Mouse (Mus musculus) liver, adult 2 months (tissue): ENCODE measurements around the gene Zfp804a. TPM values are rescaled to one million over a fixed set of nuclear protein-coding genes. Genes with fewer than 3 reads are reported as not detected.

Source experiments
- DNase-seq: peaks from one replicate; pipeline ENCODE4 v3.0.0-alpha.2; 2011; ENCODE audit warnings: low read depth, low spot score; ENCODE audit errors: extremely low read depth
- H3K27ac ChIP-seq: fragments of 200-500 bp; replicated peaks from 2 replicates; pipeline ENCODE4 v1.5.1; 2012; ENCODE audit warnings: low read depth, mild to moderate bottlenecking, control low read depth, inconsistent platforms, low read length; ENCODE audit not compliant: insufficient read depth
- H3K27me3 ChIP-seq: fragments of 200-500 bp; 2 replicates; pipeline ENCODE4 v1.6.1; 2012; ENCODE audit warnings: mild to moderate bottlenecking, moderate library complexity, low read length, inconsistent platforms; ENCODE audit not compliant: control insufficient read depth, insufficient read depth
- H3K36me3 ChIP-seq: fragments of 200-500 bp; 2 replicates; pipeline ENCODE4 v1.6.1; 2012; ENCODE audit warnings: low read length, inconsistent platforms; ENCODE audit not compliant: control insufficient read depth, insufficient read depth
- H3K4me1 ChIP-seq: fragments of 200-500 bp; 2 replicates; pipeline ENCODE4 v1.6.1; 2011; ENCODE audit warnings: low read length; ENCODE audit not compliant: control insufficient read depth, insufficient read depth
- H3K4me3 ChIP-seq: fragments of 200-500 bp; 2 replicates; pipeline ENCODE4 v1.5.1; 2011; ENCODE audit warnings: low read depth, mild to moderate bottlenecking, control low read depth, low read length, moderate library complexity; ENCODE audit not compliant: insufficient read depth
- H3K79me2 ChIP-seq: fragments of 200-500 bp; 2 replicates; pipeline ENCODE4 v1.6.1; 2012; ENCODE audit warnings: inconsistent platforms, mild to moderate bottlenecking, low read length, moderate library complexity; ENCODE audit not compliant: control insufficient read depth, insufficient read depth
- H3K9ac ChIP-seq: fragments of 200-500 bp; 2 replicates; pipeline ENCODE4 v1.6.1; 2012; ENCODE audit warnings: low read depth, mild to moderate bottlenecking, control low read depth, inconsistent platforms, low read length
- CTCF ChIP-seq: fragments of 200-500 bp; IDR thresholded peaks from 2 replicates; pipeline ENCODE4 v1.5.1; 2011; ENCODE audit warnings: low read depth, low read length, control low read depth
- POLR2A ChIP-seq: fragments of 200-500 bp; IDR thresholded peaks from 2 replicates; pipeline ENCODE4 v1.6.1; 2011; ENCODE audit warnings: low read length, control low read depth; ENCODE audit not compliant: insufficient read depth; ENCODE audit errors: extremely low read depth
- WGBS: fragments of 180-500 bp; shearing (Covaris S2); methylation state at CpG from one replicate; pipeline ENCODE4 v1.1.7; 2018; 5-methylcytosine and 5-hydroxymethylcytosine counted together
- polyA plus RNA-seq: library from polyadenylated mRNA; depleted of rRNA; stranded (reverse); fragments of >200 nt; gene quantifications from 2 replicates; pipeline ENCODE4 v1.2.3, GENCODE M21; 2012
- total RNA-seq: library from RNA; depleted of rRNA; stranded (reverse); fragments of >200 nt; gene quantifications from 2 replicates; pipeline ENCODE4 v1.2.3, GENCODE M21; 2014

Zfp804a gene
- total and polyA plus RNA-seq, 2 experiments, result not detected

DNA sequence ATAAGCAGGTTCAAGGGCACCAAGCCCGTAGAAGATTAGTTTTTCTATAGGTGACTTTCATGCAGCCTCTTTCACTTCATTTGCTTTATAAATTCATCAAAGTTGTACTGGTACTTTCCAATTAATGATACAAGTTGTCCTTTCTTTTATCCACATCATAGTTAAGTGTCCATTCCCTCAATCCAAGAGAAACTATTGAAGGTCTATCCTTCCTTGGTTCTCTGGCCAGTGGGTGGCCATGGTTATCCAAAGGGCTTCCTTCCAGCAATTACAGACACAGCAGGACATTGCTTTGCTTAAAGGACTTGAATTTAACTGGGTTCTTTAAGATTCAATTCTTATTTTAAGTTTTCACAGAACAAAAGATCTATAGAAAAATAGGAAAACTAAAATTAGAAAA is 158.9 kb downstream of the Zfp804a start:
- no peaks in the 10 kb centered on the region for H3K27me3 ChIP-seq
- H3K4me3 ChIP-seq, result no peak overlapping the region
- H3K36me3 ChIP-seq, result no peaks in the 10 kb centered on the region
- no peaks in the 10 kb centered on the region for H3K4me1 ChIP-seq
- no peak for DNase-seq
- TF ChIP-seq POLR2A (no peak), CTCF (no peak)
- H3K79me2 ChIP-seq, result no peaks in the 10 kb centered on the region
- 90% methylated on average over 1 of the region's 1 CpGs for WGBS
- no peak overlapping the region for H3K27ac ChIP-seq
- H3K9ac ChIP-seq, result no peak overlapping the region

DNA sequence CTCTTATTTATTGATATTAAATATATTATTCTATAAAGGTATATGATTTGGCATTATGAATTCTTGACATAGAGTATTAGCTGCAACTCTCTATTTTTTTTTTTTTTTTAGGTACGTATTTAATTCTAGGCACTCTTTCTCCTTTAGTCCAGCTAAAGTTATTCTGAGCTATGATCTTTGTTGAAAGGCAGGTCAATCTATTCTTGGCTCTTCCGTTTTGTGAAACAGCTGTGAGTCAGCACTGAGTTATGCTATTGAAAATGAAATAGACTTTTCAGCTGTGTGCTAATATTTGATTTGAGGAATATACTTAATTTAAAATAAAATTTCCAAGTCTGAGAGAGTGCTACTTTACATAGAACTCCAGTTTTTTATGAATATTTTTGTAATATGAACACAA is 164.9 kb downstream of the Zfp804a start:
- DNase-seq, result no peak
- no peak overlapping the region for H3K27ac ChIP-seq
- TF ChIP-seq CTCF (no peak), POLR2A (no peak)
- 76% methylated on average over 2 of the region's 2 CpGs for WGBS
- no peak overlapping the region for H3K4me3 ChIP-seq
- H3K79me2 ChIP-seq, result no peaks in the 10 kb centered on the region
- no peaks in the 10 kb centered on the region for H3K27me3 ChIP-seq
- no peaks in the 10 kb centered on the region for H3K4me1 ChIP-seq
- H3K36me3 ChIP-seq, result no peaks in the 10 kb centered on the region
- no peak overlapping the region for H3K9ac ChIP-seq

DNA sequence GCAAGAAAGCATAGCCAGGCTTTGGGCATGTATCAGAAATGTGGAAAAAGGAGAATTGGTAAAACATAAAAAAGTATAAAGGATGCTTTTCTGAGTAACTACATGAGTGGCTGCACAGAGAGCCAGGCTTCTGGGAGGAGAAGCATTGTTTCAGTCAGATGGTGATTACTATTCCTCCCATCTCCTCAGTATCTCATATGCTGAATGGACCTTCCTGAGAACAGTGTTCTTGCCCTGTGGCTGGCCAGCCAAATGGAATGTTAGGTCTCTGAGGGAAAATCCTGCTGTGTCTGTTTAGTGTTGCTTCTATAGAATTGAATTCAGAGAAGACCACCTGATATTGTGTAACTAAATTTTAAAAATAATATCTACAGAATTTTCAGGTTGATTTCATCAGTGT is 193.0 kb downstream of the Zfp804a start:
- no peak for DNase-seq
- TF ChIP-seq POLR2A (no peak), CTCF (no peak)
- Histone ChIP-seq H3K9ac (no peak overlapping the region), H3K27ac (no peak overlapping the region), H3K79me2 (no peaks in the 10 kb centered on the region), H3K27me3 (no peaks in the 10 kb centered on the region), H3K4me3 (no peak overlapping the region), H3K36me3 (no peaks in the 10 kb centered on the region), H3K4me1 (no peaks in the 10 kb centered on the region)

DNA sequence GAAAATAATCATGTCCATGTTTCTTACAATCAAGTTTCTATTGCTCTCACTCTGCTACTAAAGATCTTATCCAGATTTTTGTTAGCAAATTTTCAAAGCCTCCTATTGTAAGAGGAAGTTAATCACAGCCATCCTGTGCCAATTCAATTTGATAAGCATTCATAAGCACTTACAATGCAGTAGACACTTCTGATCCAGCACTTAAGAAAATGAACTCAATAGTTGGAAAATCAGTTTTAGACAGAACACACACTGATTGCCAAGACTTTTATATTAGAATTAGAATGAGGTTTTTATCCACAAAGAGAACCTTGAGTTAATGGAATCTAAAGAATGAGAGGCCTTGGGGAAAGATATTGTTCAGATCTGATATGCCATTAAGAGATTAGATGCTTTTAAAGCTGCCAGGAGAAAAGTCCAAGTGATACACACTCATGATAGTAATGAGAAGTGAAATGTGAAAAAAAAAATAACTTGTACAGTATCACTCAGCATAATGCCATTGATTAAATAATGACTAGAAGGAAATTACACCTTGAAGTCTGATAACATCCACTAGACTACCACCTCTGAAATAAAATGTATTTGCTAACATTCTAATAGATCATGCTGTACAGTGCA is 194.0 kb downstream of the Zfp804a start:
- Histone ChIP-seq H3K36me3 (no peaks in the 10 kb centered on the region), H3K79me2 (no peaks in the 10 kb centered on the region), H3K4me1 (no peaks in the 10 kb centered on the region), H3K27ac (no peak overlapping the region), H3K4me3 (no peak overlapping the region), H3K9ac (no peak overlapping the region), H3K27me3 (no peaks in the 10 kb centered on the region)
- TF ChIP-seq POLR2A, result no peak
- no peak for TF ChIP-seq CTCF
- no peak for DNase-seq

GRCm38 (mm10) chr2:82253382-82253781 is 200.4 kb downstream of the Zfp804a start:
- WGBS, result 73% methylated on average over 5 of the region's 5 CpGs
- no peak for DNase-seq
- H3K4me1 ChIP-seq, result no peaks in the 10 kb centered on the region
- H3K79me2 ChIP-seq, result no peaks in the 10 kb centered on the region
- H3K27ac ChIP-seq, result no peak overlapping the region
- TF ChIP-seq CTCF (no peak), POLR2A (no peak)
- no peak overlapping the region for H3K4me3 ChIP-seq
- H3K36me3 ChIP-seq, result no peaks in the 10 kb centered on the region
- H3K27me3 ChIP-seq, result no peaks in the 10 kb centered on the region
- H3K9ac ChIP-seq, result no peak overlapping the region

- DNase-seq, result no peak
- Histone ChIP-seq H3K4me1 (no peaks in the 10 kb centered on the region), H3K4me3 (no peak overlapping the region), H3K27ac (no peak overlapping the region), H3K36me3 (no peaks in the 10 kb centered on the region), H3K79me2 (no peaks in the 10 kb centered on the region), H3K9ac (no peak overlapping the region), H3K27me3 (no peaks in the 10 kb centered on the region)
- no peak for TF ChIP-seq POLR2A
- TF ChIP-seq CTCF, result no peak
- 63% methylated on average over 2 of the region's 2 CpGs for WGBS
Measured at GRCm38 (mm10) chr2:82282591-82283269, 229.7 kb downstream of the Zfp804a start.
